Mouse (Mus musculus) thymus, adult 2 months (tissue): ENCODE results near the gene Nlrp1a.

Source experiments
- CTCF ChIP-seq: fragments of 200-500 bp; IDR thresholded peaks from 2 replicates; pipeline ENCODE4 v1.5.1; 2012; ENCODE audit warnings: mild to moderate bottlenecking, control low read depth, low read length, moderate library complexity, borderline replicate concordance; ENCODE audit not compliant: control insufficient read depth, poor library complexity, insufficient read depth; ENCODE audit errors: extremely low read depth
- POLR2A ChIP-seq: fragments of 200-500 bp; IDR thresholded peaks from 2 replicates; pipeline ENCODE4 v1.6.1; 2012; ENCODE audit warnings: mild to moderate bottlenecking, low read length, control low read depth, moderate library complexity; ENCODE audit not compliant: control insufficient read depth, poor library complexity, insufficient read depth; ENCODE audit errors: extremely low read depth

DNA sequence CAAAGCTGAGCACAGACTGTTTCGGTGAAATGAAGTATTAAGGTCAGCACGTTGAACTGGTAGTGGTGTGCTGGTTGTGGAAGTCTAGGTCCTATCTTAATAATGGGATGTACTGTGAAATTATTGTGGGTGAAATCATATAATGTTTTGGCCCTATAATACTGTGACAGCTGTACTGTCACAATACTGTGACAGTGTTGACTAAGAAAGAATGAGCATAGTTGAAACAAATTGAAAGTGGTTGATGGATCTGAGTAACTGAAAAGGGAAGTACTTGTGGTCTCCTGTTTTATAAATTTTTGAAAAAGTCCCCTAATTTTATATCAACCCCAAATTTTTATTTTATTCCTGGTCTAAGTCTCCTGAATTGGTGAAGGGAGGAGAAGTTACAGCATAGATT lies 37.4 kb downstream of the Nlrp1a start:
- TF ChIP-seq CTCF = no peak
- no peak for TF ChIP-seq POLR2A
